Mouse (Mus musculus) liver, embryonic 15.5 days (tissue): ENCODE measurements around the gene Ptprm. TPM values are rescaled to one million over a fixed set of nuclear protein-coding genes. Genes with fewer than 3 reads are reported as not detected.

Experiments
- ATAC-seq: fragments of 200-750 bp; cut with Nextera tagmentation; 2 replicates; pipeline ENCODE4 v1.8.0; 2017; ENCODE audit warnings: moderate number of reproducible peaks, mild to moderate bottlenecking, moderate library complexity; ENCODE audit not compliant: insufficient read depth
- H3K27ac ChIP-seq: fragments of 300-500 bp; sonication (generic); replicated peaks from 2 replicates; pipeline ENCODE4 v1.5.1; 2015; ENCODE audit warnings: mild to moderate bottlenecking, inconsistent platforms
- H3K27me3 ChIP-seq: fragments of 300-500 bp; sonication (generic); 2 replicates; pipeline ENCODE4 v1.6.1; 2015; ENCODE audit warnings: mild to moderate bottlenecking, inconsistent platforms
- H3K36me3 ChIP-seq: fragments of 300-500 bp; sonication (generic); replicated peaks from 2 replicates; pipeline ENCODE4 v1.6.1; 2015; ENCODE audit warnings: moderate library complexity, mild to moderate bottlenecking, inconsistent platforms
- H3K4me1 ChIP-seq: fragments of 300-500 bp; sonication (generic); replicated peaks from 2 replicates; pipeline ENCODE4 v1.6.1; 2015; ENCODE audit warnings: inconsistent platforms
- H3K4me2 ChIP-seq: fragments of 300-500 bp; sonication (generic); 2 replicates; pipeline ENCODE4 v1.6.1; 2015; ENCODE audit warnings: moderate library complexity, mild to moderate bottlenecking, inconsistent platforms
- H3K4me3 ChIP-seq: fragments of 300-500 bp; sonication (generic); replicated peaks from 2 replicates; pipeline ENCODE4 v1.5.1; 2015; ENCODE audit warnings: mild to moderate bottlenecking, inconsistent platforms
- H3K9ac ChIP-seq: fragments of 300-500 bp; sonication (generic); 2 replicates; pipeline ENCODE4 v1.6.1; 2015; ENCODE audit warnings: moderate library complexity, mild to moderate bottlenecking, inconsistent platforms
- H3K9me3 ChIP-seq: fragments of 300-500 bp; sonication (generic); replicated peaks from 2 replicates; pipeline ENCODE4 v1.6.1; 2016; ENCODE audit warnings: inconsistent platforms
- WGBS: fragments of 180-500 bp; shearing (Covaris S2); methylation state at CpG from one replicate; pipeline ENCODE4 v1.1.7; 2015; ENCODE audit warnings: mixed read lengths; ENCODE audit not compliant: insufficient replicate concordance; 5-methylcytosine and 5-hydroxymethylcytosine counted together
- polyA plus RNA-seq: library from polyadenylated mRNA; unstranded; fragments of >200 nt; fragmentation: Nextera tagmentation; extraction: Ambion mirVana; gene quantifications from 2 replicates; pipeline ENCODE4 v1.2.1, GENCODE M21; 2015

Gene Ptprm
- polyA plus RNA-seq, 1 experiment from 2014 or later = 1.4 TPM

- Histone ChIP-seq H3K27me3 (no peaks in the 10 kb centered on the region), H3K9me3 (no peaks in the 10 kb centered on the region), H3K4me3 (no peak overlapping the region), H3K27ac (no peak overlapping the region), H3K4me1 (no peaks in the 10 kb centered on the region), H3K4me2 (no peak overlapping the region), H3K36me3 (no peaks in the 10 kb centered on the region), H3K9ac (no peak overlapping the region)
- ATAC-seq = no peak
- 51% methylated on average over 4 of the region's 4 CpGs for WGBS
These were observed 100.8 kb downstream of the Ptprm start for GRCm38 (mm10) chr17:67253445-67253844.

GRCm38 (mm10) chr17:67252992-67253391 is 101.3 kb downstream of the Ptprm start:
- WGBS = 57% methylated on average over 6 of the region's 6 CpGs
- Histone ChIP-seq H3K27ac (no peak overlapping the region), H3K9ac (no peak overlapping the region), H3K9me3 (no peaks in the 10 kb centered on the region), H3K27me3 (no peaks in the 10 kb centered on the region), H3K4me3 (no peak overlapping the region), H3K4me1 (no peaks in the 10 kb centered on the region), H3K36me3 (no peaks in the 10 kb centered on the region), H3K4me2 (no peak overlapping the region)
- no peak for ATAC-seq

GRCm38 (mm10) chr17:67245273-67245875 is 108.9 kb downstream of the Ptprm start:
- no peak for ATAC-seq
- Histone ChIP-seq H3K4me1 (no peaks in the 10 kb centered on the region), H3K27me3 (no peaks in the 10 kb centered on the region), H3K36me3 (no peaks in the 10 kb centered on the region), H3K9ac (no peak overlapping the region), H3K4me2 (no peak overlapping the region), H3K9me3 (no peaks in the 10 kb centered on the region), H3K27ac (no peak overlapping the region), H3K4me3 (no peak overlapping the region)
- WGBS = 67% methylated on average over 4 of the region's 4 CpGs

- Histone ChIP-seq H3K36me3 (no peaks in the 10 kb centered on the region), H3K27me3 (no peaks in the 10 kb centered on the region), H3K9me3 (no peaks in the 10 kb centered on the region), H3K4me2 (no peak overlapping the region), H3K4me3 (no peak overlapping the region), H3K9ac (no peak overlapping the region), H3K27ac (no peak overlapping the region), H3K4me1 (no peaks in the 10 kb centered on the region)
- 70% methylated on average over 12 of the region's 12 CpGs for WGBS
- no peak for ATAC-seq
These were observed 111.3 kb downstream of the Ptprm start for GRCm38 (mm10) chr17:67242774-67243495.

GRCm38 (mm10) chr17:67241951-67242773 is 112.1 kb downstream of the Ptprm start:
- H3K27ac ChIP-seq = no peak overlapping the region
- H3K27me3 ChIP-seq = no peaks in the 10 kb centered on the region
- no peak overlapping the region for H3K4me2 ChIP-seq
- no peak overlapping the region for H3K4me3 ChIP-seq
- H3K9ac ChIP-seq = no peak overlapping the region
- no peaks in the 10 kb centered on the region for H3K9me3 ChIP-seq
- H3K36me3 ChIP-seq = no peaks in the 10 kb centered on the region
- 57% methylated on average over 10 of the region's 10 CpGs for WGBS
- H3K4me1 ChIP-seq = no peaks in the 10 kb centered on the region
- ATAC-seq = no peak

GRCm38 (mm10) chr17:67238866-67239265 is 115.4 kb downstream of the Ptprm start:
- Histone ChIP-seq H3K9me3 (no peaks in the 10 kb centered on the region), H3K36me3 (no peaks in the 10 kb centered on the region), H3K4me3 (no peak overlapping the region), H3K9ac (no peak overlapping the region), H3K4me2 (no peak overlapping the region), H3K27ac (no peak overlapping the region), H3K27me3 (no peaks in the 10 kb centered on the region), H3K4me1 (no peaks in the 10 kb centered on the region)
- ATAC-seq = no peak
- whole genome bisulfite sequencing = 74% methylated on average over 7 of the region's 7 CpGs

GRCm38 (mm10) chr17:67237407-67237806 is 116.8 kb downstream of the Ptprm start:
- Histone ChIP-seq H3K27me3 (no peaks in the 10 kb centered on the region), H3K4me3 (no peak overlapping the region), H3K9ac (no peak overlapping the region), H3K4me1 (no peaks in the 10 kb centered on the region), H3K36me3 (no peaks in the 10 kb centered on the region), H3K27ac (no peak overlapping the region), H3K9me3 (no peaks in the 10 kb centered on the region), H3K4me2 (no peak overlapping the region)
- no peak for ATAC-seq
- 75% methylated on average over 10 of the region's 10 CpGs for WGBS

- Histone ChIP-seq H3K9me3 (no peaks in the 10 kb centered on the region), H3K4me2 (no peak overlapping the region), H3K36me3 (no peaks in the 10 kb centered on the region), H3K9ac (no peak overlapping the region), H3K27me3 (no peaks in the 10 kb centered on the region), H3K27ac (no peak overlapping the region), H3K4me1 (no peaks in the 10 kb centered on the region), H3K4me3 (no peak overlapping the region)
- ATAC-seq = no peak
- WGBS = 80% methylated on average over 9 of the region's 9 CpGs
These were observed 121.2 kb downstream of the Ptprm start for GRCm38 (mm10) chr17:67233063-67233462.

- 65% methylated on average over 5 of the region's 5 CpGs for WGBS
- Histone ChIP-seq H3K4me2 (no peak overlapping the region), H3K27me3 (no peaks in the 10 kb centered on the region), H3K4me1 (no peaks in the 10 kb centered on the region), H3K9ac (no peak overlapping the region), H3K27ac (no peak overlapping the region), H3K4me3 (no peak overlapping the region), H3K36me3 (no peaks in the 10 kb centered on the region), H3K9me3 (no peaks in the 10 kb centered on the region)
- no peak for ATAC-seq
These were observed 127.3 kb downstream of the Ptprm start for GRCm38 (mm10) chr17:67226991-67227390.

GRCm38 (mm10) chr17:67215326-67215725 is 138.9 kb downstream of the Ptprm start:
- no peak for ATAC-seq
- WGBS = 71% methylated on average over 1 of the region's 1 CpGs
- Histone ChIP-seq H3K4me3 (no peak overlapping the region), H3K9ac (no peak overlapping the region), H3K4me2 (no peak overlapping the region), H3K9me3 (no peaks in the 10 kb centered on the region), H3K27me3 (no peaks in the 10 kb centered on the region), H3K36me3 (no peaks in the 10 kb centered on the region), H3K4me1 (no peaks in the 10 kb centered on the region), H3K27ac (no peak overlapping the region)

- Histone ChIP-seq H3K9me3 (no peaks in the 10 kb centered on the region), H3K9ac (no peak overlapping the region), H3K27ac (no peak overlapping the region), H3K4me2 (no peak overlapping the region), H3K4me3 (no peak overlapping the region), H3K4me1 (no peaks in the 10 kb centered on the region), H3K27me3 (no peaks in the 10 kb centered on the region), H3K36me3 (no peaks in the 10 kb centered on the region)
- WGBS = 30% methylated on average over 3 of the region's 3 CpGs
- ATAC-seq = no peak
These were observed 140.5 kb downstream of the Ptprm start for GRCm38 (mm10) chr17:67213711-67214110.
